Mouse (Mus musculus): ENCODE results near the gene Slc2a2.
A peak's percentile ranks its signal among the peaks of the same experiment; 100 is the strongest.
"Not testable (repeated sequence)": the region's sequence is repeated elsewhere in the genome, so short reads cannot be mapped to it uniquely, and the experiment has no call there.

Slc2a2 gene

DNA sequence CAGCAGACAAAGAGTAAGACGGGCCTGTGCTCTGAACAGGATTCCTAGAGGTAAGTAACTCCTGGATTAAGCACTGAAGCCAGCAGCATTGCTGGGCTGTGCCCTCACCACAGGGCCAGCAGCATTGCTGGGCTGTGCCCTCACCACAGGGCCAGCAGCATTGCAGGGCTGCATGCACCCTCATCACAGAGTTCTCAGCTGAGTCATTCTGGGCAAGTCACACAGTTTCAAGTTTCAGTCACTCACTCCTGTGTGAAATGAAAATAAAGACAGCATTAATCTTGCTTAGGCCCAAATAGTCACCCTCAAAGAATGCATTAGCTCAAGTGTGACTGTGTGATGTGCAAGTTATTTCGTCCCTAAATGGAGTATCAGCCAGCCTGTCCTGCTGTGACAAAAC lies 37.0 kb downstream of the Slc2a2 start:
- no peak for DNase-seq (ENCODE audit: low spot score)

- DNase-seq (ENCODE audit: low spot score), result no peak
These were observed 39.3 kb downstream of the Slc2a2 start for GRCm38 (mm10) chr3:28736981-28737380.

- no peak for DNase-seq (ENCODE audit: low spot score)
These were observed 42.6 kb downstream of the Slc2a2 start for GRCm38 (mm10) chr3:28740353-28740752.

GRCm38 (mm10) chr3:28743251-28743650 lies 45.5 kb downstream of the Slc2a2 start:
- no peak for DNase-seq (ENCODE audit: low spot score)

- peak; percentile 88 for DNase-seq (ENCODE audit: low spot score)
These were observed 48.3 kb downstream of the Slc2a2 start for GRCm38 (mm10) chr3:28745835-28746483.

- no peak for DNase-seq (ENCODE audit: low spot score)
These were observed 50.4 kb downstream of the Slc2a2 start for GRCm38 (mm10) chr3:28748151-28748550.

DNA sequence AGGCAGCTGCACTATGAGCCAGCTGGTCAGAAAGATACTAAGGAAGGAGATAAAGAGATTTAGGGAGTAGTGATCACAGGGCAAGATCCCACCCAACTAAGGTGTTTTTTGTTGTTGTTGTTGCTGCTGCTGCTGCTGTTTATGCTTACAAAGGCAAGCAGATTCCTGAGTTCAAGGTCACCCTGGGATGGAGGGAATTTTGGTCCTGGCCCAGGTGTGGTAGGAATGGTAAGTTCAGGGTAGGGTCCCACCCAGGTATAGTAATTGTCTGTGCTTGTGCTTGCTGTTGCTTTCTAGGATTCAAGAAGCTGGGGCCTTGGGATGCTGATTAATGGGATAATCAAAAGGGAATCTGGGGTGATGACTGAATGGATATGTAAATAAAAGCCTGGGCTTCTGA lies 51.3 kb downstream of the Slc2a2 start:
- no peak for DNase-seq (ENCODE audit: low spot score)

- DNase-seq (ENCODE audit: low spot score), result no peak
These were observed 57.8 kb downstream of the Slc2a2 start for GRCm38 (mm10) chr3:28755477-28755876.

DNA sequence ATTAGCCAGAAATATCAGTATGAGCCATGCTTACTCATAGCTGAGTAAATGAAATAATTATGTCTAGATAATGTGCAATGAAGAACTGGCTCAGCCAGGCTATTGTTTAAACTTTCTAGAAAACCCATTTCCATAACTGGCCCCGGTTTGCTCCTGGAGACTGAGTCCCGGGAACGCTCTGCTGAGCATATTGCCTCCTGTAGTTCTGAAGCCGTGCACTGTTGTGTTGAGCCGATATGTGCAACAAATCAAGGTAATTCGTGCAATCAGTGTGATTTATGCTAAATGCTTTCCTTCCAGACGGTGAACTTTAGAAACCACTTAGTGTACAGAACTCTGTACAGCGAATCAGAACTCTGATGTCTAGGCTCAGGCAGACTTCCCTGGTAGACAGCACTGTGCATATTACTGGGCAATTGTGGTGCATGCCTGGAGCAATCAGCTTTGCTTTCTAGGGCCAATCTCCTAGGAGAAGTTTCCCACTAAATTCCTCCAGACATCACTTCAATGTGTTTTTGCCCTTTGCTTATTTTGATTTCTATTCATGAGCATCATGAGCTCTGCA lies 63.6 kb downstream of the Slc2a2 start:
- DNase-seq (ENCODE audit: low spot score), result no peak

GRCm38 (mm10) chr3:28766935-28767334 lies 69.2 kb downstream of the Slc2a2 start:
- DNase-seq (ENCODE audit: low spot score), result no peak

DNA sequence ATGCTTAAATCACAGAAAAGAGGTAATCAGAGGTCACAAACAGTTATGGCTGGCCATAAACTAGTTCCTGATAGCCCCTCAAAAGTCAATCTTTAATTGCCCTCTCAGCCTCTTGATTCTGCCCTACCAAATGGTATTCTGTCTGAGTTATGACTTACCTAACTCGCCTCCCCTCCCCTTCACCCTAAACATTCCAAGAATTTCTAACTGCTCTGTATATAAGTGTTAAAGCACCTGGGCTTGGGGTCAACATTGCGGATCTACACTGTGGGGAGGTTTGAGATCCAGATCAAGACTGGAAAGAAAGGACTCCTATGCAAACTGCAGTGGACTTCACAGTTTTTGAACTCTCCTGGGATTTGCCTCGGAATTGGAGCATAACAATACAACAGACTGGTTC lies 70.5 kb downstream of the Slc2a2 start:
- DNase-seq (ENCODE audit: low spot score), result no peak

- DNase-seq (ENCODE audit: low spot score), result not testable (repeated sequence)
These were observed 75.2 kb downstream of the Slc2a2 start for GRCm38 (mm10) chr3:28772919-28773318.

GRCm38 (mm10) chr3:28775361-28775760 lies 77.7 kb downstream of the Slc2a2 start:
- no peak for DNase-seq (ENCODE audit: low spot score)

DNA sequence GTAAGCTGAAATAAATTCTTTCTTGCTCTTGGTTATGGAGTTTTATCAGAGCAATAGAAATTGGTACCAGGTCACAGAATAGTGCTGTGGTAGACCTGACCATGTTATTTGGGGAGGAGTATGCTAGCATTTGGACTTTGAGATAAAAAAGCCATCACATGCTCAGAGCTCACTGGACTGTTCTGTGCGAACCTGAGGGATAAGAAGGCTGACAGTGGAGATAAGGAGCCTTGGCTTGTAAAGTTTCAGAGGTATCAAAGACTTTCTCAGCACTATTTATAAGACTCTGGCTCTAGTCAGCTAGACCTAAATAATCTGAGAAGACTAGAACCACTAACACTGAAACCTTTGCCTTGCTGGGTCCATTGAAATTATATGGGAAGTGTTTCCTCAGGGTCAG lies 78.3 kb downstream of the Slc2a2 start:
- DNase-seq (ENCODE audit: low spot score), result no peak

DNA sequence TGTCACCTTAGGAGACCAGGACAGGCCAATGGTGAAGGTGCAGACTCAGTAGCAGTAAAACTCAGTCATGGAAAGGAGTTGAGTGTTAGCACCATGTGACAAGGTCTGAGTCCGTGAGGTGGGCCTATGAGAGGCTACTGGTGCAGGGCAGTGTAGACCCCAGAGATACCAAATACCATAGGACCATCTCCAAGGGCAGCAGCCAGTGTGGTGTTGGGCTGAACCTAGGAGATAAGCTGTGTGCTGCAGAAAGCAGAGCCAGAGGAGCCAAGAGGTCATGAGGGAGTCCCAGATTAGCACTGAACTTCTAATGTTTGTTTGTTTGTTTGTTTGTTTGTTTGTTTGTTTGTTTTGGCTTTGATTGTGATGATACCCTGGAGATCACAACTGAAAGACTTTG lies 78.8 kb downstream of the Slc2a2 start:
- no peak for DNase-seq (ENCODE audit: low spot score)

DNA sequence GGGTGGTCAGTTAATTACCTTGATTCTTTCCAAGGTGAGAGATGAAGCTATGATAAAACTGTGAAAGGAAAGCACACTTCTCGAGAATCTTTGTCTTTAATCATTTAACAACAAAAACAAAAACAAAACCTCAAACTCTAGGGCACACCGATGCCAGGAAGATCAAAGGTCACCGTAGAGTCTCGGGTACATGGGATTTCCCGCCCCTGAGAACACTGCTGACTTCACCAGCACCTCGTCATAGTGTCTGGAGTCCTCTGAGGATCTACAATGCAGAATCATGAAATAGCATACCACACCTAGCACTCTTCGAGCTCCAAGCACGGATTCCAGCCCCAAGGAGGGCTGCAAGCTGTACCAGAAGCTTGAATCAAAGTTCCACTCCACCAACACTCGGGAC lies 82.8 kb downstream of the Slc2a2 start:
- no peak for DNase-seq (ENCODE audit: low spot score)
